Mouse (Mus musculus) cortical plate, adult 2 months (tissue): ENCODE results near the gene Olfr1033.

Experiments
- CTCF ChIP-seq: fragments of 200-500 bp; IDR thresholded peaks from 2 replicates; pipeline ENCODE4 v1.5.1; 2011; ENCODE audit warnings: mild to moderate bottlenecking, control low read depth, low read length; ENCODE audit not compliant: insufficient read depth; ENCODE audit errors: extremely low read depth
- POLR2A ChIP-seq: fragments of 200-500 bp; IDR thresholded peaks from 2 replicates; pipeline ENCODE4 v1.6.1; 2011; ENCODE audit warnings: mild to moderate bottlenecking, low read length, control low read depth; ENCODE audit not compliant: insufficient read depth; ENCODE audit errors: extremely low read depth

DNA sequence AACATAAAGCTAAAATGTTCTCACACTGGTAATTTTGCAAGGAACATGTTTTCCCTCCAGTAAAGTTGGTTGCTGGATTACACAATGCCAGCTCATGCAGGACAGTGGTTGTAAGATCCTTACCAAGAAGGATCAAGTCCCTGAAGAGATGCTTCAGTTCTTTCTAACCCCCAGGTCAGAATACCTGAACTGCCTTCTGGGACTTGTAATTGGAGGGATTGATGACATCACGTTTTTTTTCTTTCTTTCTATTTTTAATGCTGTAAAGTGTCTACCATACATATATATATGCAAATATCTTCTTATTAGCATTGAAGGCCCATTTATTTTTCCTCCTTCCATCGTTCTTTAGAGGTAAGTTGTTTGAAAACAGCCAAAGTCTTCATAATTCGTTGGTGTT lies 30.4 kb upstream of the Olfr1033 start, which contains the start of gene Olfr1031:
- TF ChIP-seq POLR2A (no peak), CTCF (no peak)
